Mouse (Mus musculus) adrenal gland, postnatal 25 days (tissue): ENCODE measurements around the gene Il21. TPM values are rescaled to one million over a fixed set of nuclear protein-coding genes. Genes with fewer than 3 reads are reported as not detected.

Experiments
- DNase-seq: peaks from one replicate; pipeline ENCODE4 v3.0.0; 2021; ENCODE audit warnings: mixed read lengths
- microRNA-seq, 2 experiments: library from miRNA; unstranded; fragments of <30 nt; microRNA quantifications; one replicate each; pipeline ENCODE4 v1.2.0; 2021
- total RNA-seq: library from RNA; stranded (reverse); gene quantifications from 2 replicates; pipeline ENCODE4 v1.2.3, GENCODE M21; 2021

The Il21 gene
- total RNA-seq, 1 experiment from 2014 or later, result not detected

GRCm38 (mm10) chr3:37191953-37192352 is 40.5 kb downstream of the Il21 start:
- DNase-seq, result no peak

- DNase-seq, result no peak
These were observed 46.9 kb downstream of the Il21 start for GRCm38 (mm10) chr3:37185534-37185933.

GRCm38 (mm10) chr3:37182415-37183269 is 49.8 kb downstream of the Il21 start:
- no peak for DNase-seq

GRCm38 (mm10) chr3:37181041-37181440 is 51.4 kb downstream of the Il21 start:
- no peak for DNase-seq

GRCm38 (mm10) chr3:37180039-37180743 is 52.2 kb downstream of the Il21 start:
- DNase-seq, result no peak

GRCm38 (mm10) chr3:37179472-37179871 is 53.0 kb downstream of the Il21 start:
- DNase-seq, result no peak

- no peak for DNase-seq
These were observed 57.5 kb downstream of the Il21 start for GRCm38 (mm10) chr3:37174711-37175572.

GRCm38 (mm10) chr3:37173285-37173684 is 59.2 kb downstream of the Il21 start:
- no peak for DNase-seq

Small RNA genes lying within 50 kb of the gene (microRNA-seq; reads per million reads assigned to microRNA genes)
- 0 reads per million in 2 experiments for gene Gm24169

Other genes starting within 250 kb of the Il21 start
- gene Adad1, start 169.1 kb downstream of the Il21 start, total RNA-seq, result not detected in 2 replicates
- not detected in 2 replicates for gene Il2, start 106.7 kb downstream of the Il21 start, total RNA-seq
- 6.9 and 8.1 TPM in 2 replicates for gene Bbs12, start 79.9 kb upstream of the Il21 start, total RNA-seq
- 2.7 and 3.7 TPM in 2 replicates for gene Cetn4, start 80.1 kb upstream of the Il21 start, total RNA-seq
- gene Fgf2, start 115.7 kb upstream of the Il21 start, total RNA-seq, result 1.4 and 2.5 TPM in 2 replicates
- 33.9 and 35.6 TPM in 2 replicates for gene Spata5, start 187.3 kb upstream of the Il21 start, total RNA-seq
- 22.1 and 33.3 TPM in 2 replicates for gene Nudt6, start 187.6 kb upstream of the Il21 start, total RNA-seq